Mouse (Mus musculus) embryonic facial prominence, embryonic 13.5 days (tissue): Measurements from ENCODE around the gene Nfic. TPM values are rescaled to one million over a fixed set of nuclear protein-coding genes. Genes with fewer than 3 reads are reported as not detected.

ENCODE experiments used
- ATAC-seq: fragments of 200-750 bp; cut with Nextera tagmentation; 2 replicates; pipeline ENCODE4 v1.8.0; 2017; ENCODE audit warnings: low read depth; ENCODE audit not compliant: insufficient number of reproducible peaks, insufficient read depth, low FRiP score, low TSS enrichment
- H3K27ac ChIP-seq: fragments of 300-500 bp; sonication (generic); 2 replicates; pipeline ENCODE4 v1.5.1; 2015; ENCODE audit warnings: moderate library complexity, mild to moderate bottlenecking, inconsistent platforms
- H3K27me3 ChIP-seq: fragments of 300-500 bp; sonication (generic); 2 replicates; pipeline ENCODE4 v1.6.1; 2015; ENCODE audit warnings: mild to moderate bottlenecking, inconsistent platforms
- H3K36me3 ChIP-seq: fragments of 300-500 bp; sonication (generic); 2 replicates; pipeline ENCODE4 v1.6.1; 2015; ENCODE audit warnings: mild to moderate bottlenecking, inconsistent platforms
- H3K4me1 ChIP-seq: fragments of 300-500 bp; sonication (generic); 2 replicates; pipeline ENCODE4 v1.6.1; 2015; ENCODE audit warnings: inconsistent platforms
- H3K4me2 ChIP-seq: fragments of 300-500 bp; sonication (generic); 2 replicates; pipeline ENCODE4 v1.6.1; 2015; ENCODE audit warnings: moderate library complexity, mild to moderate bottlenecking, inconsistent platforms
- H3K4me3 ChIP-seq: fragments of 300-500 bp; sonication (generic); 2 replicates; pipeline ENCODE4 v1.5.1; 2015; ENCODE audit warnings: mild to moderate bottlenecking, inconsistent platforms
- H3K9ac ChIP-seq: fragments of 300-500 bp; sonication (generic); 2 replicates; pipeline ENCODE4 v1.6.1; 2015; ENCODE audit warnings: mild to moderate bottlenecking, inconsistent platforms
- H3K9me3 ChIP-seq: fragments of 300-500 bp; sonication (generic); 2 replicates; pipeline ENCODE4 v1.6.1; 2016; ENCODE audit warnings: inconsistent platforms
- WGBS: fragments of 180-500 bp; shearing (Covaris S2); methylation state at CpG from one replicate; pipeline ENCODE4 v1.1.7; 2015; ENCODE audit warnings: mixed read lengths; 5-methylcytosine and 5-hydroxymethylcytosine counted together
- polyA plus RNA-seq: library from polyadenylated mRNA; unstranded; fragments of >200 nt; fragmentation: Nextera tagmentation; extraction: Ambion mirVana; gene quantifications from 2 replicates; pipeline ENCODE4 v1.2.1, GENCODE M21; 2015

Gene Nfic
- polyA plus RNA-seq, 1 experiment from 2014 or later, result 96.1 TPM

GRCm38 (mm10) chr10:81358841-81359240 is 96.6 kb downstream of the Nfic start:
- H3K4me3 ChIP-seq, result peak overlapping the region; percentile 78
- peaks cover 15% of the 10 kb centered on the region for H3K27me3 ChIP-seq
- H3K9ac ChIP-seq, result peak overlapping the region; percentile 84
- WGBS, result 62% methylated on average over 1 of the region's 1 CpGs
- no peak for ATAC-seq
- H3K27ac ChIP-seq, result 0 out of 2 replicates have a peak overlapping the region, but pooled peaks have one; percentile 11
- H3K4me1 ChIP-seq, result peaks cover 55% of the 10 kb centered on the region
- peaks cover 30% of the 10 kb centered on the region for H3K36me3 ChIP-seq
- H3K4me2 ChIP-seq, result peak overlapping the region; percentile 98
- no peaks in the 10 kb centered on the region for H3K9me3 ChIP-seq

GRCm38 (mm10) chr10:81358209-81358608 is 97.2 kb downstream of the Nfic start:
- Histone ChIP-seq H3K27me3 (peaks cover 8% of the 10 kb centered on the region), H3K36me3 (peaks cover 28% of the 10 kb centered on the region), H3K9ac (peak overlapping the region; percentile 84), H3K4me1 (peaks cover 49% of the 10 kb centered on the region), H3K9me3 (no peaks in the 10 kb centered on the region), H3K27ac (no peak overlapping the region), H3K4me2 (peak overlapping the region; percentile 98), H3K4me3 (peak overlapping the region; percentile 78)
- 30% methylated on average over 4 of the region's 4 CpGs for WGBS
- ATAC-seq, result no peak; the same call in 1 of the 2 replicates

GRCm38 (mm10) chr10:81356991-81357844 is 98.2 kb downstream of the Nfic start, which contains the start of gene Mfsd12:
Gene Mfsd12, plus strand, starts transcription at chr10:81357491.
- no peaks in the 10 kb centered on the region for H3K27me3 ChIP-seq
- peak; percentile 80 for ATAC-seq

GRCm38 (mm10) chr10:81356352-81356990 is 99.0 kb downstream of the Nfic start:
- Histone ChIP-seq H3K9me3 (no peaks in the 10 kb centered on the region), H3K4me1 (peaks cover 48% of the 10 kb centered on the region), H3K36me3 (peaks cover 11% of the 10 kb centered on the region), H3K4me2 (peak overlapping the region; percentile 98; the same call in 1 of the 2 replicates), H3K27ac (no peak overlapping the region), H3K4me3 (peak overlapping the region; percentile 78), H3K27me3 (no peaks in the 10 kb centered on the region), H3K9ac (no peak overlapping the region; the same call in 1 of the 2 replicates)
- WGBS, result 53% methylated on average over 12 of the region's 12 CpGs
- no peak for ATAC-seq

More at GRCm38 (mm10) chr10:81356991-81357844, 98.2 kb downstream of the Nfic start, which contains the start of gene Mfsd12:
- H3K36me3 ChIP-seq, result peaks cover 18% of the 10 kb centered on the region
- 2% methylated on average over 79 of the region's 79 CpGs for WGBS
- peak within 1 kb of the TSS; percentile 84 for H3K9ac ChIP-seq
- H3K4me3 ChIP-seq, result peak within 1 kb of the TSS; percentile 78
- H3K4me1 ChIP-seq, result peaks cover 43% of the 10 kb centered on the region
- H3K4me2 ChIP-seq, result peak within 1 kb of the TSS; percentile 98
- H3K27ac ChIP-seq, result no peak within 1 kb of the TSS
- H3K9me3 ChIP-seq, result no peaks in the 10 kb centered on the region

- ATAC-seq, result no peak
- no peak overlapping the region for H3K4me3 ChIP-seq
- 62% methylated on average over 4 of the region's 4 CpGs for WGBS
Observed at GRCm38 (mm10) chr10:81355533-81355932, 99.9 kb downstream of the Nfic start.

GRCm38 (mm10) chr10:81354738-81355477 is 100.5 kb downstream of the Nfic start:
- H3K9ac ChIP-seq, result 0 out of 2 replicates have a peak overlapping the region, but pooled peaks have one; percentile 49
- no peaks in the 10 kb centered on the region for H3K9me3 ChIP-seq
- ATAC-seq, result no peak
- H3K4me3 ChIP-seq, result no peak overlapping the region
- no peak overlapping the region; the same call in 1 of the 2 replicates for H3K27ac ChIP-seq
- peaks cover under 1% of the 10 kb centered on the region; the same call in 1 of the 2 replicates for H3K36me3 ChIP-seq
- peaks cover 42% of the 10 kb centered on the region for H3K4me1 ChIP-seq
- WGBS, result 53% methylated on average over 9 of the region's 9 CpGs
- H3K27me3 ChIP-seq, result no peaks in the 10 kb centered on the region
- no peak overlapping the region for H3K4me2 ChIP-seq

More at GRCm38 (mm10) chr10:81355533-81355932, 99.9 kb downstream of the Nfic start:
- peaks cover 6% of the 10 kb centered on the region for H3K36me3 ChIP-seq
- H3K4me1 ChIP-seq, result peaks cover 44% of the 10 kb centered on the region
- H3K4me2 ChIP-seq, result no peak overlapping the region
- H3K27me3 ChIP-seq, result no peaks in the 10 kb centered on the region
- H3K9ac ChIP-seq, result no peak overlapping the region
- H3K27ac ChIP-seq, result no peak overlapping the region
- H3K9me3 ChIP-seq, result no peaks in the 10 kb centered on the region

GRCm38 (mm10) chr10:81351678-81352291 is 103.7 kb downstream of the Nfic start:
- peaks cover 17% of the 10 kb centered on the region for H3K36me3 ChIP-seq
- H3K27ac ChIP-seq, result no peak overlapping the region
- H3K4me2 ChIP-seq, result no peak overlapping the region
- no peak for ATAC-seq
- H3K4me1 ChIP-seq, result peaks cover 44% of the 10 kb centered on the region
- 22% methylated on average over 9 of the region's 9 CpGs for WGBS
- H3K27me3 ChIP-seq, result peaks cover 12% of the 10 kb centered on the region; the same call in 1 of the 2 replicates
- H3K9ac ChIP-seq, result no peak overlapping the region
- H3K9me3 ChIP-seq, result no peaks in the 10 kb centered on the region
- no peak overlapping the region for H3K4me3 ChIP-seq

GRCm38 (mm10) chr10:81350351-81351063 is 104.9 kb downstream of the Nfic start, which contains the start of gene Hmg20b:
Gene Hmg20b, minus strand, starts transcription at chr10:81350480.
- H3K4me2 ChIP-seq, result peak within 1 kb of the TSS; percentile 92
- WGBS, result under 1% methylated on average over 54 of the region's 54 CpGs
- peaks cover 23% of the 10 kb centered on the region for H3K36me3 ChIP-seq
- peak within 1 kb of the TSS; percentile 93 for H3K9ac ChIP-seq
- ATAC-seq, result peak; percentile 92
- peaks cover 23% of the 10 kb centered on the region for H3K27me3 ChIP-seq
- peak within 1 kb of the TSS; percentile 82 for H3K4me3 ChIP-seq
- H3K27ac ChIP-seq, result peak within 1 kb of the TSS; percentile 73
- H3K4me1 ChIP-seq, result peaks cover 46% of the 10 kb centered on the region
- no peaks in the 10 kb centered on the region for H3K9me3 ChIP-seq

GRCm38 (mm10) chr10:81349961-81350350 is 105.5 kb downstream of the Nfic start:
- peaks cover 28% of the 10 kb centered on the region for H3K27me3 ChIP-seq
- peaks cover 27% of the 10 kb centered on the region for H3K36me3 ChIP-seq
- peaks cover 46% of the 10 kb centered on the region for H3K4me1 ChIP-seq
- peak overlapping the region; percentile 82 for H3K4me3 ChIP-seq
- H3K9me3 ChIP-seq, result no peaks in the 10 kb centered on the region
- H3K9ac ChIP-seq, result peak overlapping the region; percentile 93
- H3K4me2 ChIP-seq, result peak overlapping the region; percentile 92
- WGBS, result under 1% methylated on average over 25 of the region's 29 CpGs
- H3K27ac ChIP-seq, result peak overlapping the region; percentile 73; the same call in 1 of the 2 replicates
- peak; percentile 2; the same call in 1 of the 2 replicates for ATAC-seq

- Histone ChIP-seq H3K9ac (peak overlapping the region; percentile 93), H3K4me1 (peaks cover 38% of the 10 kb centered on the region), H3K9me3 (no peaks in the 10 kb centered on the region), H3K27me3 (peaks cover 36% of the 10 kb centered on the region), H3K36me3 (peaks cover 27% of the 10 kb centered on the region), H3K4me3 (peak overlapping the region; percentile 82), H3K4me2 (peak overlapping the region; percentile 92), H3K27ac (no peak overlapping the region; the same call in 1 of the 2 replicates)
- no peak for ATAC-seq
- WGBS, result 8% methylated on average over 12 of the region's 12 CpGs
Observed at GRCm38 (mm10) chr10:81349146-81349545, 106.3 kb downstream of the Nfic start.
